Mouse (Mus musculus) hematopoietic stem cell, adult 5-6 weeks (primary cell): ENCODE measurements at regions not wholly inside any gene's neighbourhood (a gene's known extent, or its start where the extent isn't known, plus 50 kb on each side); places are given as distances from the start of the nearest gene placed in this dataset.

Experiments used
- ATAC-seq, 2 experiments: fragments of 125-278 bp in 1 of 2; replicated peaks in 1 of 2; 2 replicates each; pipeline ENCODE4 v1.8.0; 2016 to 2017; ENCODE audit warnings: inconsistent platforms in 2 of 2, mild to moderate bottlenecking in 2 of 2, moderate number of reproducible peaks in 2 of 2, low read depth in 1 of 2, moderate TSS enrichment in 1 of 2; ENCODE audit not compliant: low FRiP score in 2 of 2, poor library complexity in 2 of 2, severe bottlenecking in 2 of 2, insufficient read depth in 1 of 2, low TSS enrichment in 1 of 2

DNA sequence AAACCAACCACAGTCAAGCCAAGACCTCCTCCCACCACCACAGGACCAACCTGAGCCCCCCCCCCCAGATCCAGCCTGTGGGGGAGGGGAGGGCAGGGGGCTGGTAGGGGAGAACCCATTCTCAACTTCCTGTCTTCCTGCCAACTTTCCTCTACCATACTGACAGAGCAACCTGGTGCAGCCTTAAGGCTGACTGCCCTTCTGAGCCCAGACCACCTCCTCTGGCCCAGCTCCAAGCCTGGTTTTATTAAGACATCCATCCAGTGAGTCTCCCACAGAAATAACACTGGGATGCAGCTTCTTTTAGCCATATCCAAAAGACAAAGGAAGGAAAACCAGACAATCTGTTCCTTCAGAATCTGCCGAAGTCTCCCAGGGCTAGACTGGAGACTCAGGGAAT lies 342.8 kb downstream of the Gm9195 start:
- ATAC-seq: no peak

DNA sequence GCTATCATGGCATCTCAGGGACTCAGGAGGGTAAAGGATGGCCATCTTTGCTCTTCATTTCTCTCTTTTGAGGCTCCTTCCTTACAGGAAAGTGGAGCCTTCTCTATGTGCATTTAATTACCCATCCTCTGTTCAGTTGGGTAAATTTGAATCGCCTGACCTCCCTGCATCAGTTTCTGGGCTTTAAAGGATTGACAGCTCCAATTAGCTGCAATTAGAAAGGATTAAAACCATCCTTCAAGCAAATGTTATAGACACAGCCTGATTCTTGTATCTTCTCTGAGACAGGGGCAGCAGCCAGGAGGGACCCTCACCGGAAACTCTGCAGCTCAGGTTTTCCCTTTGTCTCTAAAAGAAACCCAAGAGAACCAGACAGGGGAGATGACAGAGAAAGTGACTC lies 345.3 kb downstream of the Gm9195 start:
- no peak for ATAC-seq

- ATAC-seq: no peak
Measured at GRCm38 (mm10) chr14:72142883-72143487, 348.7 kb downstream of the Gm9195 start.

DNA sequence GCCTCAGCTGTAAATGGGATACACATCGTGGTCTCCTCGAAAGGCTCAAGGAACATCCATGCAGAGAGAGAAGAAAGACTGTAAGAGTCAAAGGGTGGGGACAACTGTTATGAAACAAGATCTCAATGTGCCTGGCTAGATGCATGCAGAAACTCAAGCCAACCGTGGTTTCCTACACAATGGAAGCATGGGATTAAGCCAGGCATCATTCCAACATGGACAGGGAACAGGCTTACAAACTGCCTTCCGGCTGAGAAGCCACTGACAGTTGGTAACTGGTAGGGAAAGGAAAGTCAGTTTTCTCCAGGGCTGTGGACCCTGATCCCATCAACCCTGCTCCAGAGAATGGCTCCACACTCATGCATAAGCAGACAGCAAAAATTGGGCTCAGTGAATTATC lies 350.5 kb downstream of the Gm9195 start:
- ATAC-seq: no peak

- no peak for ATAC-seq
Measured at GRCm38 (mm10) chr14:72130149-72130548, 361.5 kb downstream of the Gm9195 start.

- ATAC-seq: no peak
Measured at GRCm38 (mm10) chr14:72121786-72122185, 369.9 kb downstream of the Gm9195 start.

GRCm38 (mm10) chr14:72121006-72121405 lies 370.6 kb downstream of the Gm9195 start:
- ATAC-seq: no peak

DNA sequence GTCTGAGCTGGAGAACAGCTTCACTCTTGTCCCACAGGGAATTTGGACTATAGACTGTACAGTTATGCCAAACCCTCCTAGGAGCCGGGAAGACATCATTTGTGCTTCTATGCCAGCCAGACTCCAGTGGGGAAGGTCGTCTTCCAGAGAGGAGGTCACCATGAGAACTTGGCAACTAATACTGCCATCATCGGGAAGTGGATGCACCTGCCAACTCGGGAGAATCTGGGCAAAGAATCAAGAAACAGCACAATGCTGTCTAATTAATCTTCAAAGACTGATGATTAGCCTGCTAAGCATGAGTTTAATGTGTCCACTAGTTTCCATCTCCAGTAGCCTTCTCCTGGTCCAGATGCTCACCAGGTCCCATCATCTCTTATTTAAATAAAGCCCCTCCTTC lies 374.8 kb downstream of the Gm9195 start:
- ATAC-seq: no peak

- ATAC-seq: peak; percentile 42 to 69
Measured at GRCm38 (mm10) chr14:72113377-72113993, 378.2 kb downstream of the Gm9195 start.

DNA sequence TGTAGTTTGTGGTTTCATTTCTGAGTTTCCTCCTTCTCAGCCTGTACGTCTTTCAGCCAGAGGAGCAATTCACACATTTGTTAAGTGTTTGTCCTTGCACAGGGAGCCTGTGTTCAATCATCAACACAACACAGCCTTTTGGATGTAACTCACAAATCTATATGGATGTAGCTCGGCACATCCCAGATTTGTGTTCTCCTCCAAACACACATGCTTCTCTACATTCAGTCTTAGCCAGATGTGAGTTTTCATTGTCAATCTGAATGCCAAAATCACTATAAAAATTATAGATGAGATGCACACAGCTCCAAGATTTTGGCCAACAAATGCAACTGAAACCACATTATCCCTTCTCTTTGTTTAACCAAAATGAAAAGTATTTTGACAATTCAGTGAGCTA lies 380.9 kb downstream of the Gm9195 start:
- ATAC-seq: no peak

GRCm38 (mm10) chr14:72091579-72091978 lies 400.1 kb downstream of the Gm9195 start:
- no peak for ATAC-seq

- no peak for ATAC-seq
Measured at GRCm38 (mm10) chr14:72081473-72081872, 410.2 kb downstream of the Gm9195 start.

DNA sequence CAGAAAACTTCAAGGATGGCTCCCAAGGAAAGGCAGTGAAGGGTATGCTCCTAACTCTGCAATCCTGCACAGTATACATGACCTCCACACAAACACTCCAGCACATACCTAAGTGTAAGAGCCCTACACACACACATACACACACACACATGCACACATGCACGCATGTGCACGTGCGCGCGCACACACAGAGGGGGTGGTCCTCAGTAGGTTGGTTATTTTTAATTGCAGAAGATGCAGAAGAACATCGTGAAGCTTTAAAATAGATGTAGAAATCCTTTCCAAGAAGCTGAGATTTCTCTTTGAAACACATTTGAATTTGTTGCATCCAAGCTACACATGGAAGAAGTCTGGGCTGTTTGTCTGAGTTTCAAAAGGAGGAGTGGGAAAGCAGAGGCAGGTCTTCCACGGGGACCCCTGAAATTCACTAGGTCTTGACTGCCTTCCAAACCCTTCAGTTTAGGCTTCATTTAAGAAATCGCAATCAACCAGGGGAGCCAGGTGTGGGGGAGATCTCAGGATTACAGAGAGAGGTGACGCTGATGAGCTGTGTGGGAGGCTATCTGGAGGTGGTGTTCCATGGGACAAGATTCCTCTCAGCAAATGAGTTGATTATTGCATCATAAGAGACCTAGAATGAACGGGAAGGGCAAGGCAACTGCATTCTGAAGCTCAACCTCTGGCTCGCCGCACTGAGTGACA lies 427.4 kb downstream of the Gm9195 start:
- ATAC-seq: no peak

DNA sequence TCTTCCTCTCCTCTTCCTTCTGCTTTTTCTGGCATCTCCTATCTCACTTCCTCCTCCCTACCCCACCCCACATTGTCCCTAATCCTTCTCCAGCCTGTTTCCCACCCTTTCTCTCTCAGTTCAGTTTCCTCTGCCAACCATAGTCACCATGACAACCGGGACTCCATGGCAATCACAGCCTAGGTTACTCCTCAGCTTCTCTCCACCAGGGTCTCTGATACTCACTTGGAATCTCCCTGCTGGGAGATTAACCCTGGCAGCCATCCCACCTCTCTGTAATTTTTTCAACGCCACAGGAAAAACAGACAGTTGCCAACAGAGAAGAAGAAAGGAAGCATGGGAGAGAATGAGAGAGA lies 448.8 kb downstream of the Gm9195 start:
- ATAC-seq: no peak

GRCm38 (mm10) chr14:72042112-72042880 lies 449.3 kb downstream of the Gm9195 start:
- no peak for ATAC-seq

GRCm38 (mm10) chr14:72030396-72030795 lies 461.2 kb downstream of the Gm9195 start:
- no peak for ATAC-seq

DNA sequence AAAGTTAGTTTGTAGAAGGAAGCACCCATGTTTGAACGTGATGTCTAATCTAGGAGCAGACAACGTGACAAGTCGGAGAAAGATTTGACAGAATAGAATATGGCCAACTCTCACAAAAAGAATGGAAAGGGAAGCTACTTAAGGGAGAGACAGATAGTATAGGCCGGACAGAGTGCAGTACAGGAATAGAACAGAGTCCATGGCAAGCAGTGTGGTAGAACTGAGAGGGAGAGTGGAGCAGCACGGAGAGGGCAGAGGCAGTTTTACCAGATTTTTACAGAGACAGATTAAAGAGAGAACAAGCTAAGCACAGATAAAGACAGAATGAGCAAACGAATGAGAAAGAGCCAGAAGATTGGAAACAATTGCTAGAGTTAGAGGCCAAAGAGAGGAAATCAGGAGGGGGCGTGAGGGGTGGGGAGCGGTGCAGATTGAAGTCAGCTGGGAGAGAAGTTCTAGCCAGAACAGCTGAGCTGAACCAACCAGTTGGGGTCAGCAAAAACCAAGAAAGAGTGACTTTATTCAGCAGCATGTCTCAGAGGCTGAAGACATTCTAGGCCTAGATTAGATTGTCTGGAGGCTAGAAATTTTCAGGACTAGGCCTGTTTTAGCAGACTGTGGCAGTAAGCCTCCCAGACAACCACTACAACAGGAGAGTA lies 464.1 kb downstream of the Gm9195 start:
- ATAC-seq: no peak

GRCm38 (mm10) chr14:72004371-72004770 lies 487.3 kb downstream of the Gm9195 start:
- no peak for ATAC-seq
